Comparison of ENCODE assay signal across 15 mouse cellular contexts in genomic region chr11:106389611-106390010, GRCm38 (mm10). TPM values are rescaled to one million over a fixed set of nuclear protein-coding genes. Genes with fewer than 3 reads are reported as not detected.
DNase-seq lines count a peak whose midpoint lies in the region; ATAC-seq and TF ChIP-seq lines count a peak whose summit lies in the region.
"Had no signal": no experiment of that assay in that cellular context is flagged by ENCODE, and none has a peak within 500 bp of the region (broad histone marks: within the 10 kb centered on the region; RNA-seq: fewer than 3 reads in every experiment).

No protein-coding gene starts in this region.

- no peaks in the 10 kb centered on the region for H3K27me3 ChIP-seq in hindbrain, embryonic 10.5 days (ENCODE audit: insufficient read depth, poor library complexity, severe bottlenecking)
- H3K27me3 ChIP-seq in hindbrain, embryonic 11.5 days (ENCODE audit: control insufficient read depth, insufficient read depth, low read length), result no peaks in the 10 kb centered on the region
- H3K27me3 ChIP-seq in embryonic facial prominence, embryonic 10.5 days (replicated peaks; ENCODE audit: low read depth, poor library complexity, severe bottlenecking), result no peaks in the 10 kb centered on the region
- no peaks in the 10 kb centered on the region for H3K27me3 ChIP-seq in kidney, postnatal 0 days (ENCODE audit: insufficient read depth, low read length)
- H3K27me3 ChIP-seq: neural tube, embryonic 12.5 days; Patski had no signal

- no peak overlapping the region for H3K9ac ChIP-seq in hindbrain, embryonic 11.5 days (ENCODE audit: low read depth, low read length)
- H3K9ac ChIP-seq in kidney, postnatal 0 days (ENCODE audit: low read depth, low read length), result no peak overlapping the region
- H3K9ac ChIP-seq: neural tube, embryonic 12.5 days had no signal

- H3K4me3 ChIP-seq in hindbrain, embryonic 10.5 days, result no peak overlapping the region
- no peak overlapping the region for H3K4me3 ChIP-seq in hindbrain, embryonic 11.5 days (ENCODE audit: low read depth, low read length)
- H3K4me3 ChIP-seq in embryonic facial prominence, embryonic 10.5 days, result no peak overlapping the region
- H3K4me3 ChIP-seq in kidney, postnatal 0 days (replicated peaks; ENCODE audit: low read depth, low read length), result no peak overlapping the region
- H3K4me3 ChIP-seq: neural tube, embryonic 12.5 days had no signal

- no peaks in the 10 kb centered on the region for H3K9me3 ChIP-seq in hindbrain, embryonic 10.5 days
- no peaks in the 10 kb centered on the region for H3K9me3 ChIP-seq in hindbrain, embryonic 11.5 days (ENCODE audit: control insufficient read depth, low read length)
- no peaks in the 10 kb centered on the region for H3K9me3 ChIP-seq in embryonic facial prominence, embryonic 10.5 days
- H3K9me3 ChIP-seq in kidney, postnatal 0 days (replicated peaks; ENCODE audit: low read length), result no peaks in the 10 kb centered on the region
- H3K9me3 ChIP-seq: neural tube, embryonic 12.5 days had no signal

- DNase-seq in hindbrain, embryonic 10.5 days (ENCODE audit: low spot score), result no peak
- DNase-seq in hindbrain, embryonic 11.5 days (ENCODE audit: low spot score), result no peak
- DNase-seq in embryonic facial prominence, embryonic 10.5 days (ENCODE audit: low spot score), result peak; percentile 20
- DNase-seq in kidney, postnatal 0 days (ENCODE audit: low spot score), result peak; percentile 71
- peak; percentile 42 for DNase-seq in lung, postnatal 14 days
- DNase-seq in left cerebral cortex, postnatal 10 days (ENCODE audit: extremely low spot score in 1 of 2, low spot score in 2 of 2), result no peak
- no peak for DNase-seq in layer of hippocampus, adult 11-12 months (ENCODE audit: low spot score)
- DNase-seq in right cerebral cortex, postnatal 25 days, result no peak
- DNase-seq: liver; retina, postnatal 1 day had no signal

- WGBS in hindbrain, embryonic 10.5 days, result 43% methylated on average over 3 of the region's 3 CpGs
- 32% methylated on average over 3 of the region's 3 CpGs for WGBS in hindbrain, embryonic 11.5 days
- 33% methylated on average over 3 of the region's 3 CpGs for WGBS in embryonic facial prominence, embryonic 10.5 days
- WGBS in kidney, postnatal 0 days, result 9% methylated on average over 3 of the region's 3 CpGs

- H3K27ac ChIP-seq in hindbrain, embryonic 10.5 days, result 0 out of 2 replicates have a peak overlapping the region, but pooled peaks have one; percentile 24
- H3K27ac ChIP-seq in hindbrain, embryonic 11.5 days (ENCODE audit: low read depth, low read length), result no peak overlapping the region
- H3K27ac ChIP-seq in embryonic facial prominence, embryonic 10.5 days (replicated peaks), result no peak overlapping the region
- H3K27ac ChIP-seq in kidney, postnatal 0 days, result peak overlapping the region; percentile 31; the same call in 1 of the 2 replicates
- H3K27ac ChIP-seq: neural tube, embryonic 12.5 days had no signal

- TF ChIP-seq CTCF in kidney, postnatal 0 days (IDR thresholded peaks at IDR 0.05; ENCODE audit: low read depth), result no peak

- intact Hi-C loops in left cerebral cortex, postnatal 10 days (cut with DNase I), result loop anchor here (5.0 kb wide), 1 partner anchor 62 kb away; no protein-coding TSS in a partner anchor

- H3K36me3 ChIP-seq in hindbrain, embryonic 10.5 days, result no peaks in the 10 kb centered on the region; the same call in 1 of the 2 replicates
- H3K36me3 ChIP-seq in hindbrain, embryonic 11.5 days (ENCODE audit: control insufficient read depth, insufficient read depth, low read length), result no peaks in the 10 kb centered on the region
- no peaks in the 10 kb centered on the region for H3K36me3 ChIP-seq in embryonic facial prominence, embryonic 10.5 days (replicated peaks)
- no peaks in the 10 kb centered on the region for H3K36me3 ChIP-seq in kidney, postnatal 0 days (ENCODE audit: insufficient read depth, low read length)

- H3K4me1 ChIP-seq in hindbrain, embryonic 10.5 days (replicated peaks), result peaks cover 7% of the 10 kb centered on the region; the same call in 1 of the 2 replicates
- H3K4me1 ChIP-seq in hindbrain, embryonic 11.5 days (replicated peaks; ENCODE audit: control insufficient read depth, insufficient read depth, low read length), result no peaks in the 10 kb centered on the region
- peaks cover 18% of the 10 kb centered on the region for H3K4me1 ChIP-seq in embryonic facial prominence, embryonic 10.5 days
- H3K4me1 ChIP-seq in kidney, postnatal 0 days (replicated peaks; ENCODE audit: insufficient read depth, low read length), result peaks cover 9% of the 10 kb centered on the region
- H3K4me1 ChIP-seq: neural tube, embryonic 12.5 days had no signal

- no peak for ATAC-seq in hindbrain, embryonic 11.5 days (ENCODE audit: low FRiP score)
- ATAC-seq in kidney, postnatal 0 days (replicated peaks; ENCODE audit: low FRiP score, low read depth), result no peak
- ATAC-seq: inflammation-experienced regulatory T-cells, adult 6 months; Patski had no signal

- H3K4me2 ChIP-seq in hindbrain, embryonic 11.5 days (replicated peaks; ENCODE audit: low read depth, low read length), result no peak overlapping the region
- no peak overlapping the region for H3K4me2 ChIP-seq in kidney, postnatal 0 days (ENCODE audit: low read length)
- H3K4me2 ChIP-seq: neural tube, embryonic 12.5 days had no signal

RNA-seq across cellular contexts. Expression of gene Icam2, which starts 1.7 kb away (rescaled TPM):
- polyA plus RNA-seq in hindbrain, embryonic 10.5 days (2016; fragmentation: Nextera tagmentation; extraction: Ambion mirVana), result 16.9 and 17.2 TPM in 2 replicates
- 17.0 and 19.1 TPM in 2 replicates for polyA plus RNA-seq in hindbrain, embryonic 11.5 days (2014; fragmentation: Nextera tagmentation; extraction: Ambion mirVana)
- polyA plus RNA-seq in embryonic facial prominence, embryonic 10.5 days (2016; fragmentation: Nextera tagmentation; extraction: Ambion mirVana), result 16.9 and 20.6 TPM in 2 replicates
- polyA plus RNA-seq in kidney, postnatal 0 days (2015; fragmentation: Nextera tagmentation; extraction: Ambion mirVana), result 62.5 and 63.3 TPM in 2 replicates
- 1 to 10 TPM; 4.8 to 5.6 TPM for total RNA-seq in left cerebral cortex, postnatal 10 days (2021)
- polyA plus RNA-seq: Patski had no signal

RNA-seq across cellular contexts. Expression of gene Prr29, which starts 24.3 kb away (rescaled TPM):
- not detected in 2 replicates for polyA plus RNA-seq in hindbrain, embryonic 10.5 days (2016; fragmentation: Nextera tagmentation; extraction: Ambion mirVana)
- polyA plus RNA-seq in hindbrain, embryonic 11.5 days (2014; fragmentation: Nextera tagmentation; extraction: Ambion mirVana), result not detected in 2 replicates
- polyA plus RNA-seq in embryonic facial prominence, embryonic 10.5 days (2016; fragmentation: Nextera tagmentation; extraction: Ambion mirVana), result not detected in 2 replicates
- 0.15 and 0.24 TPM in 2 replicates for polyA plus RNA-seq in kidney, postnatal 0 days (2015; fragmentation: Nextera tagmentation; extraction: Ambion mirVana)
- total RNA-seq in left cerebral cortex, postnatal 10 days (2021), result not detected
- total RNA-seq: adrenal gland, adult 18-20 months; megakaryocyte progenitor cell, adult 5-6 weeks had no signal
- polyA plus RNA-seq: neural tube, embryonic 12.5 days; Patski had no signal

RNA-seq across cellular contexts. Expression of gene Scn4a, which starts 36.5 kb away (rescaled TPM):
- polyA plus RNA-seq in hindbrain, embryonic 10.5 days (2016; fragmentation: Nextera tagmentation; extraction: Ambion mirVana), result 0.05 TPM in 2 replicates
- 0.05 TPM in 1 of 2 replicates, not detected in the other for polyA plus RNA-seq in hindbrain, embryonic 11.5 days (2014; fragmentation: Nextera tagmentation; extraction: Ambion mirVana)
- 0.04 and 0.10 TPM in 2 replicates for polyA plus RNA-seq in embryonic facial prominence, embryonic 10.5 days (2016; fragmentation: Nextera tagmentation; extraction: Ambion mirVana)
- polyA plus RNA-seq in kidney, postnatal 0 days (2015; fragmentation: Nextera tagmentation; extraction: Ambion mirVana), result 0.22 and 0.37 TPM in 2 replicates
- under 1 TPM; 0.09 to 0.34 TPM for total RNA-seq in left cerebral cortex, postnatal 10 days (2021)
- total RNA-seq: megakaryocyte progenitor cell, adult 5-6 weeks had no signal

Comparison
In these comparisons a context has a peak if more than half of its experiments do, and no peak if none do; other contexts are left out.
1. H3K27ac ChIP-seq: peak in hindbrain, embryonic 10.5 days (single experiment) and kidney, postnatal 0 days (single experiment); none in hindbrain, embryonic 11.5 days (single experiment) and embryonic facial prominence, embryonic 10.5 days (single experiment).
2. DNase-seq: peak in embryonic facial prominence, embryonic 10.5 days (single experiment), kidney, postnatal 0 days (single experiment) and lung, postnatal 14 days (single experiment); none in hindbrain, embryonic 10.5 days (single experiment), hindbrain, embryonic 11.5 days (single experiment), left cerebral cortex, postnatal 10 days (0 of 2), layer of hippocampus, adult 11-12 months (single experiment) and right cerebral cortex, postnatal 25 days (single experiment).